Mouse (Mus musculus) kidney, adult 2 months (tissue): ENCODE data around the gene Mrps2.

Experiments
- CTCF ChIP-seq: fragments of 200-500 bp; conservative IDR thresholded peaks from 2 replicates; pipeline ENCODE4 v1.5.1; 2011; ENCODE audit warnings: low read depth, mild to moderate bottlenecking, control low read depth, low read length, moderate library complexity, mixed read lengths; ENCODE audit not compliant: insufficient read depth, insufficient read length
- POLR2A ChIP-seq: fragments of 200-500 bp; IDR thresholded peaks from one replicate; pipeline ENCODE4 v1.6.1; 2011; ENCODE audit warnings: low read depth, low read length, control low read depth

DNA sequence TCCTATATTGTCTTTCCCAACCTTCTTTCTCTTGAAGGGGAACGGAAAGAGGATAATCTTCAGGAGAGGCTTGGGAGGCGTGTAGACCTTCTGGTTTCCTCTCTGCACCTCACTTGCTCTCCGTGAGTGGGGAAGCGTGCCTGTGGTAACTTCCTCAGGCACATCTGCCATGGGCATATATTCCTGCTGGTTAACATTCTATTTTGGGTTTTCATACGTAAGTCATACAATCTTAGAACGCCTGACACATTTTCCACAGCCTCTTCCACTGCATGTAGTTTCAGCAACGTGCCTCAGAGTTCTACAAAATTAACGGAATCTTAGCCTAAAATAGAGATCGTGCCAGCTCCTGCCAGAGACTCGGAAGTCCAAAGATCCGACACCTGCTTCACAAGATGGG is 32.5 kb upstream of the Mrps2 start:
- TF ChIP-seq POLR2A (no peak), CTCF (no peak)
